Mouse (Mus musculus): ENCODE data around the gene Podxl2. TPM values are rescaled to one million over a fixed set of nuclear protein-coding genes. Genes with fewer than 3 reads are reported as not detected.

Podxl2 gene
- 911 and 978 TPM in 2 replicates for polyA plus RNA-seq (2012; rRNA removed)

DNA sequence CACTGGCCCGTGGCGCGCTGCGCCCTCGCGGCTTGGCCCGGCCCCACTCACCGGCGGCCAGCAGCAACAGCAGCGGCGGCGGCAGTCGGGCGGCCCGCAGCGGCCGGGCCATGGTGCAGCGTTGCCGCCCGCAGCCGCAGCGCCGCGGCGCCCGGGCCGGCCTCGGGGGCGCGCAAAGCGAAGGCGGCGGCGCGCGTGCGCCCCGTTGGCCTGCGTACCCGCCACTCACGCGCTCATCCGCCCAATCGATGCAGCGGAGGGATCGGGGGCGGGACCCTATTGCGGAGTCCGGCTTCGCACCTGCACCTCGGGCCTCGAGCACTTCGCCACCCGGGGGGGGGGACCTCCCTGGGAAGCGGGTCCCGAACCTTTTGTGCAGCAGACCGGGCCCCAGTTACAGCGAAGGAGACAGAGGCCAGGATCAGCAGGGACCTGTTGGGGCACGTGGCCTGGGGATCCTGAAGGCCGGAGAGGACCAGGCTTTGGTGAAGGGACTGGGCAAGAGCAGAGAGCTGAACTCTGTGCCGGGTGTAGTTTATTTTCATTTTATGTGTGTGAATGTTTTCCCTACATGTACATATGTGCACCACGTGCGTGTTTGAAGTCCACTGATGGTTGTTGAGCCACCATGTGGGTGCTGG, at the start of gene Podxl2:
TSS of gene Podxl2 (minus strand) at position 177 of the 641 bp plus-strand sequence.

DNA sequence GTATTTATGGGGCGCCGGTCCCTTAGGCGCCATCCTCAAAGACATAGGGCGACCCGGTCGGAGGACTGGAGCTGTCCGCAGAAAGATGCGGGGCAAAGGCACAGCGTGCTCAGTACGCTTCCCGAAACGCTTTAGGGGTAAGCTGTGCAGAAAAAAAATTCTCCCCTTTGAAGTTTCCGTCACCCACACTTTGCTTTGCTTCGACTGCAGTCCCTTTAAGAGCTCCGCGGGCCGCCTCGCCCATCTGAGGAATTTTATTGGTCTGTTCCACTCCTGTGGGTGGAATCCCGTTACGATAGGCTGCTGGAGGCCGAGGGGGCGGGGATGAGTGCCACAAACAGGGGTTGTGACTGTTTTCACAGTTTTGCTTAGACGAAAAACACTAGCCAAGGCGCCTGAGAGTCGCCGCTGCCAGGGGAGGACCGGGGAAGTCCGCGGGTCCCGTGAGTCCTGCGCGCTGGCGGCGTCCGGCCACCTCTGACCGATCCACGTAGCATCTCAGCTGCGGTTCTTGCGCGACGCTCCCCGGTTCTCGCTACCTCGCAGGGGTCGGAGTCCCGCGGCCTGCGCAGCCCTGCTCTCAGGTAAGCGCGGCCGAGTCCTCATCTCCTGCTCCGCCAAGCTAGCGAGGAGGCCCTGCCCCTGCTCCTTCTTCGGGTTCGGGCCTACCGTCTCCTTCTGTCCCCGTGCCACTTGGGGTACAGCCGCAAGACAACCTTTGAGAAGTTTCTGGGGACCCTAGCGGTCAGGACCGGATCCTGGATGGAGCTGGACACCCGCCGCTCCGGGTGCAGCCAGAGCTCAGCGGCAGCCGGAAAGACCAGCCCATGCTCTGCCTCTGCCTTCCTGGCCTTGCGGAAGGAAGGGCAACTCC, 27.3 kb upstream of the Podxl2 start, which contains the start of gene Tpra1:
TSS of gene Tpra1 (plus strand) at position 305 of the 874 bp plus-strand sequence.

DNA sequence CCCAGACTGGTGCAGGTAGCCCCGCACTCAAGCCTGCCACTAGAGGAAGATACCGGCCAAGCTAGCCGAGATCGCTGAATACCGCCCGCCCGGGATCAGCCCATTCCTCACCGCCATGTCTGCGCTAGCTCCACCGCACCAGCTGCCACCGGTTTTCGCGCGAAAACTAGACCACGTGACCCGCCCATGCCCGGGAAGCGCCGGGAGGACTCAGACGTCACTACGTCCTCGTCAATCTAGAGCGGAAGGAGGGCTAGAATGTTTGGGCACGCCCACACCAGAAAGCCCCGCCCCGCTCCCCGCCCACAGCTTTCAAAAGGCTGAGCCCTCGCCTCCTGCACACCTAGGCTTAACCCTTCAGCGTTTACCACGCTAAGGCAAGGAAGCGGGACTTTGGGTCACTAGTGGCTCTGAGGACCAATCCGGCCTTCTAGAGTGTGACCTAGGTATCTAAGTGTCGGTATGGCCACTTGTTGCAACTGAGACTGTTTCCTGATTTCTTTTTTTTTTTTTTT, 23.7 kb upstream of the Podxl2 start, which contains the start of gene Mcm2:
TSS of gene Mcm2 (minus strand) at position 247 of the 515 bp plus-strand sequence.

DNA sequence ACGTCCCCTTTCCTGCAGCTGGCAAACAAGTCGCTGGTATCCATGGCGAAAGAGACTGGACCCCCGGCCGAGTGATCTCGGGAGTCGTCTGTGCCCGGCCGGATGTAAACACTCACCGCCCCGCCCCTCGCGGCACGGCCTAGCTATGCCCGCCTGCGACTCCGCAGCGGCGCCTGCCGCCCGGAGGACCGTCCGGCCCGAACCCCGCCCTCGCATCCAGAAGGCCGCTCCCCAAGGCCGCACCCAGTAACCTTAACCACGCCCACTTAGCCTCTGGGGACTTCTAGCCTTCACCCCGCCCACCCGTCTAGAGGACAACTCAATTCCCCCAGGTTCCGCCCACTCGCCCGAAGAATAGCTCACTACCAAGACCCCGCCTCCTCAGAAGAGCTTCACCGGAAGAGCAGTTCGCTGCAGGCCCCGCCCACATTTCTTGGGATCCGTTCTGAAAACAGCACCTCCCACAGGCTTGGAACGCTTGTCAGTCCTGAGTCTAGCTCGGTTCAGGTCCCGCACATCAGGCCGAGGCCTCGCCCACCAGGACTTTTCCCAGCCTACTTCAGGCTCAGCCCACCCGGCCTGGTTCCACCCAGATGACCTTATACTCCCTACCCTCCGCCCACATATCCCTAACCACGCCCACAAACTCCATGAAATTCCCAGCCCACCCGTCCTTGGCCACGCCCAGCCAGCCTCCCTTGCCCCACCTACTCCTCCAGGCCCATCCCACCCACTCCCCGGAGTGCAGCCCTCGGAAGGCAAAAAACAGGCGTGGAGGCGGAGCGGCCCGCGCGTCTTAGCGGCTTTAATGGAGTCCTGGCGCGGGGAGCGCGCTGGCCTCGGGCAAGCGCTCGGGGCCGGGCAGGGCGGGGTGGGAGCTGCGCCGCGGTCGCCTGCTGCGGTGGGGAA, 32.8 kb downstream of the Podxl2 start, which contains the start of gene Abtb1:
TSS of gene Abtb1 (minus strand) at position 204 of the 909 bp plus-strand sequence.

Other genes with a start within 250 kb of the Podxl2 start
- 0.23 and 0.27 TPM in 2 replicates for gene Kbtbd12, start 237.1 kb downstream of the Podxl2 start, polyA plus RNA-seq (2012; rRNA removed)
- gene Mgll, start 150.6 kb downstream of the Podxl2 start, polyA plus RNA-seq (2012; rRNA removed): 7.2 and 7.7 TPM in 2 replicates
- gene Abtb1, start 33.1 kb downstream of the Podxl2 start, polyA plus RNA-seq (2012; rRNA removed): 67.0 and 69.6 TPM in 2 replicates
- 61.8 and 76.0 TPM in 2 replicates for gene Mcm2, start 23.7 kb upstream of the Podxl2 start, polyA plus RNA-seq (2012; rRNA removed)
- gene Tpra1, start 27.2 kb upstream of the Podxl2 start, polyA plus RNA-seq (2012; rRNA removed): 124 and 135 TPM in 2 replicates